Mouse (Mus musculus) gastrocnemius, postnatal 4 days (tissue): ENCODE results near the gene Drosha. TPM values are rescaled to one million over a fixed set of nuclear protein-coding genes. Genes with fewer than 3 reads are reported as not detected.

Experiments used
- DNase-seq, 2 experiments: peaks; one replicate each; pipeline ENCODE4 v3.0.0; 2021 to 2022; ENCODE audit warnings: low spot score in 2 of 2, mixed read lengths in 2 of 2
- total RNA-seq, 2 experiments: library from RNA; stranded (reverse); gene quantifications; 2 replicates each; pipeline ENCODE4 v1.2.3; 2021

Drosha gene
- total RNA-seq, 2 experiments from 2014 or later = 39.0 to 39.2 TPM

GRCm38 (mm10) chr15:12825408-12825807 lies 793 bp downstream of the Drosha start:
- DNase-seq = no peak

GRCm38 (mm10) chr15:12829878-12830277 lies 5.3 kb downstream of the Drosha start:
- no peak for DNase-seq

GRCm38 (mm10) chr15:12832599-12832998 lies 8.0 kb downstream of the Drosha start:
- DNase-seq = no peak

- no peak for DNase-seq
Measured at GRCm38 (mm10) chr15:12833385-12833784, 8.8 kb downstream of the Drosha start.

GRCm38 (mm10) chr15:12834231-12834630 lies 9.6 kb downstream of the Drosha start:
- DNase-seq = no peak

GRCm38 (mm10) chr15:12840737-12841136 lies 16.1 kb downstream of the Drosha start:
- DNase-seq = no peak

- DNase-seq = no peak
Measured at GRCm38 (mm10) chr15:12842833-12843232, 18.2 kb downstream of the Drosha start.

- DNase-seq = no peak
Measured at GRCm38 (mm10) chr15:12848196-12848975, 23.8 kb downstream of the Drosha start.

- DNase-seq = no peak
Measured at GRCm38 (mm10) chr15:12849373-12849772, 24.8 kb downstream of the Drosha start.

GRCm38 (mm10) chr15:12853471-12853870 lies 28.9 kb downstream of the Drosha start:
- DNase-seq = no peak

- DNase-seq = no peak
Measured at GRCm38 (mm10) chr15:12856780-12857179, 32.2 kb downstream of the Drosha start.

GRCm38 (mm10) chr15:12857840-12858516 lies 33.4 kb downstream of the Drosha start:
- no peak for DNase-seq

GRCm38 (mm10) chr15:12858645-12859044 lies 34.0 kb downstream of the Drosha start:
- DNase-seq = no peak

- DNase-seq = no peak
Measured at GRCm38 (mm10) chr15:12862061-12862460, 37.4 kb downstream of the Drosha start.

GRCm38 (mm10) chr15:12863669-12864068 lies 39.1 kb downstream of the Drosha start:
- DNase-seq = no peak

GRCm38 (mm10) chr15:12865595-12866314 lies 41.1 kb downstream of the Drosha start:
- no peak for DNase-seq

GRCm38 (mm10) chr15:12867269-12867668 lies 42.7 kb downstream of the Drosha start:
- DNase-seq = no peak

GRCm38 (mm10) chr15:12875442-12876176 lies 51.0 kb downstream of the Drosha start:
- DNase-seq = no peak

- no peak for DNase-seq
Measured at GRCm38 (mm10) chr15:12876266-12876665, 51.7 kb downstream of the Drosha start.

- DNase-seq = no peak
Measured at GRCm38 (mm10) chr15:12876881-12877280, 52.3 kb downstream of the Drosha start.

GRCm38 (mm10) chr15:12877934-12878333 lies 53.3 kb downstream of the Drosha start:
- DNase-seq = no peak
